Mouse (Mus musculus) frontal cortex, adult (tissue): Measurements from ENCODE around the gene Pdhb.

Source experiments
- ATAC-seq: cut with Nextera tagmentation; 2 replicates; pipeline ENCODE4 v1.9.2; 2017; ENCODE audit warnings: mild to moderate bottlenecking, moderate library complexity, mixed read lengths; ENCODE audit not compliant: low TSS enrichment

The Pdhb gene

DNA sequence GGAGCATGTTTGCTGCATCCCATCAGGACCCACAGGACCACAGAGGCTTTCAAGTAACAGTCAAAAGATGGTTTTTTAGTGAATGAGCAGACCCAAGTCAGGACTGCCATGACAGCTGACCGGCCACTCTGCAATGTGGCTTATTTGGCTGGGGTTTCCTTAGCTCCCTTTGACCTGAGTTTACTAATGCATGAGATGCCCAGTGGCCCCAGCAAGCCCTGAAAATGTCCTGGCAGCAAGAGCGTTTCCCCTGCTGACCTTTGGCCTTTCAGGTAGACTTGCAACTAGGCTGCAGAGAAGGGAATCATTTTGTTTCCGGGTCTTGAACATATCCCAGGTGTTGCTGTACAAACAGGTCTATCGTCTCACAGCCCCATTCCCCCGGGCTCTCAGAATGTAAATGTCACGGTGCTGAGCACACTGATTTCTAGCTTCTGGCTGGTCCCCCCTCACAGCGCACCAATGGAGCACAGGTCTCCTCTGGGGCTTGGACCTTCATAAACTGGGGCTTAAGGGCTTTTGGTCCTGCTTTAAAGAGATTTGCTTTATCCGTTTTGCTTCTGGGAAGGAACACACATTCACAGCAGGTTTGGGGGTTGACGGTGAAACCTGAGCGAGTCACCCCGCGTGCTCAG lies 18.6 kb upstream of the Pdhb start:
- peak; percentile 18; the same call in 1 of the 2 replicates for ATAC-seq

- ATAC-seq = no peak
These were observed 17.7 kb upstream of the Pdhb start for GRCm38 (mm10) chr14:8190556-8190955.

GRCm38 (mm10) chr14:8186278-8187045 lies 13.6 kb upstream of the Pdhb start:
- peak; percentile 96 for ATAC-seq

GRCm38 (mm10) chr14:8183330-8183729 lies 10.5 kb upstream of the Pdhb start:
- ATAC-seq = 0 out of 2 replicates have a peak, but pooled peaks have one; percentile 7

GRCm38 (mm10) chr14:8180371-8181035 lies 7.7 kb upstream of the Pdhb start:
- ATAC-seq = no peak

DNA sequence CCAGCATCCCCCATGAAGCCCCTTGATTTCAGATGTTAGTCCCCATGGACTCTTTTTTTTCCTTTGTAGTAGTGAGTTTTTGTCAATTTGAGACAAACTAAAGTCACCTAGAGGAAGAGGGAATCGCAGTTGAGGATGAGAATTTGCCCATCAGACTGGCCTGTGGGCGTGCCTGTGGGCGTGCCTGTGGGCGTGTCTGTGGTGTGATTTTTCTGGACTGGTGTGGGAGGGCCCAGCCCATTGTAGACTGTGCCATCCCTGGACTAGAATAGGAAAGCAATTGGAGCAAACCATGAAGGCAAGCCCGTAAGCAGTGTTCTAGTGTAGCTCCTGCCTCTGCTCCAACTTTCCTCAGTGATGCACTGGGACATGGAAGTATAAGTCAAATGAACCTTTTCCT lies 3.4 kb upstream of the Pdhb start:
- no peak for ATAC-seq

DNA sequence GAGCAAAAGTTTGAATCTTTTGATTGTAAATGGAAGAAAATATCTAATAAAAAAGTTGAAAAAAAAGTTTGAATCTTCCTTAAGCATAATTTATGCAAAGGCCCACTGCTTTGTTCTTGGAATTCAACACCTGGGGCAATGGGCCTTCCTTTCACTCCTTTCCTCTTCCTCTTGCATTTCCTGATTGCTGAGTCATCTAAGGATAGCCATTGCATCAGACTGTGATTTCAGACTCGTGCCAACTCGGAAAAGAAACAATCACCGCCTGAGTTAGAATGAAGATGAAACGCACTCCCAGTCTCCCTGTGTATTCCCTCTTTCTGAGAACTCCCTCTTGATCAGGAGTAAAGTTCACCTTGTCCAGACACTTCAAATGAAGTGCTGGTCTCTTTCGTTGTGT lies 1.8 kb upstream of the Pdhb start:
- no peak for ATAC-seq

DNA sequence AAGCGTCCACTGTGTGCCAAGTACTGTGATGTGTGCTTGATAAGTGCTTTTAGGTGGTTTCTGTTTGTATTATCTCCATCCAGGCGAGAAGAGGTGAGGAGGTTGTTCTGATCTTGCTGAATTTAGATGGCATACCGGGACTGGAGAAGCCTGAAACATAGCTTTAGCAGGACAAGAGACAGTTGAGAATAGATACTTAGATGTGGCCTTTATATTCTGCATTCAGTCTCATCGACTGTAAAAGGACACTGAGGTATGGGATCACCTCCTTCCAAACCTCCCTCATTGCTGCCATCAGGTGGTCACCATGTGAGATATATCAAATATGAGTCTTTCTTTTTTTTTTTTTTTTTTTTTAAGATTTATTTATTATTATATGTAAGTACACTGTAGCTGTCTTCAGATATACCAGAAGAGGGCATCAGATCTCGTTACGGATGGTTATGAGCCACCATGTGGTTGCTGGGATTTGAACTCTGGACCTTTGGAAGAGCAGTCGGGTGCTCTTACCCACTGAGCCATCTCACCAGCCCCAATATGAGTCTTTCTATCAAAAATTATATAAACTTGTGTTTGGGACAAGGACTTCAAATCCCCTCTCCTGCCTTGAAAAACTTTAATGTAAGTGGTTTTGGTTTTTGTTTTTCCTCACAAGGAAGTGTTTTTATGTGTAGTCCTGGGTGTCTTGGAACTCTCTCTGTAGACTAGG lies 871 bp upstream of the Pdhb start:
- peak; percentile 2 for ATAC-seq

DNA sequence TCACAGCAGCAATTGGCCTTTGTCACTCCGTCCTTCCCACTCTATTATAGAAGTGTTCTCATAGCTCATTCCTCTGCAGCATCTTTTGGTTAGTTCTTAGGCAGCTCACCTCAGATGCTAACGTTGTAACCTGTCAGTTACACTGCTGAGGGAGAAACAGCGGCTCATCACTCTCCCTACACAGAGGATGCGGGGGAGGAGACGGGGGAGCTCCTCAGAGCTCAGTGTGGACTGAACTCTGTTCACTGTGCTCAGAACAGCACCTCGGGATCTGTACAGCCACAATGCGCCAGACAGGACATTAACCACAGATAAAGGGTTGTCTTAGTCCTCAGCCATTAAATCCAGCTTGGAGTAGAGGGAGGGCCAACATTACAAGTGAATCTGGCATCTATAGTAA lies 8.4 kb downstream of the Pdhb start:
- peak; percentile 56; the same call in 1 of the 2 replicates for ATAC-seq

GRCm38 (mm10) chr14:8161777-8162176 lies 11.0 kb downstream of the Pdhb start:
- no peak for ATAC-seq

- ATAC-seq = no peak
These were observed 13.7 kb downstream of the Pdhb start for GRCm38 (mm10) chr14:8159141-8159540.

DNA sequence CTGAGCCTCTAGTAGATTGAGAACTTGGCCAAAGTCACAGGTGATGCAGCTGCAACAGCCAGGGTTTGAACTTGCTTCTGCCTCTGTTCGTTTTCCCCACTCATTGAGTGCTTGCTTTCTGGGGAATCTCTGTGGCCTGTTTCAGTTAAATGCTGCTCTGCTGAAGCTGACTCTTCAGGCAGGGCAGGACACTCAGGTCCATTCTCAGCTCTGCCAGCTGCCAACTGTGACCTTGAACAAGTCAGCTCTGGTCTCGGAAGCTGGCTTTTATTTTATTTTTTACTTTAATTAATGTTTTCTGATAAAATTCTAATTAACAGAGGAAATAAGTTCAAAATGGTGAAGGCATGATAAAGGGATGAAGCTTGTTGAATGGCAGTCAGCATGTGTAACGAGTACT lies 14.1 kb downstream of the Pdhb start:
- ATAC-seq = no peak

DNA sequence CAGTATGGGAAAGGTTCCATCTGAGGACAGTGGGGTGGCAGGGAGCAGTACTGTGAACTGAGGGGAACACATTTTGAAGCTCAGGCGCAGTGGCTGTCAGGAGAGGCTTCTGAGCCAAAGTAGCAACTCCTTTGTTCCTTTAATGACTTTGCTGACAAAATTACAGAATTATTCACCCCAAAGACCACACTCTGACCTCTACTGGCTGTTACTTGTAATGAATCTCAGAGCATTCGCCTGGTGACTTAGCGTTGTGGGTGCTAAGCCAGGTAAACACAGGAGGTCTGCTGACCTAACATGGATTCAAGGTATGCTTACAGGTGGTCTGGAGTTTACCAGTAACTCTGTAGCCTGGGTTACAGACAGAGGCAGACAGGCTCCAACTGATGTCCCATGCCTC lies 15.9 kb downstream of the Pdhb start:
- ATAC-seq = no peak

DNA sequence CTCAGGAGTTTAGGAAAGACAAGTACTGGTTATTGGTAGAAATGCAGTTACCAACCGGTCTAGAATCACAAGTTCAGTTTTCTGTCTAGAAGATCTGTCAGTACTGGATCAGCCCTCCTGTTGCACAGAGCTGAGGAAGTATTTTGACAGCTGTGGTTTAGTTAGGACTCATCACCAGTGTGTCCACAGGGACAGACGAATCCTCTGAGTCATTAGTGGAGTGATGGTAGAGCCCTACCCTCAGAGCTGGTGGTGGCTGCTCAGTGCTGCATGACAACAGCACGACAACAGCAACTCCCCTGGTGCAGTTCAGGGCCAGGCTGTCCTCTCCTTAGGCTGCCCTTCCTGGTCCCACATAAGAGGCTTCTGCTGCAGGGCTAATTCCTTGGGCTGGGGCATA lies 18.8 kb downstream of the Pdhb start:
- no peak for ATAC-seq

- peak; percentile 72 for ATAC-seq
These were observed 21.1 kb downstream of the Pdhb start for GRCm38 (mm10) chr14:8151757-8152156.

DNA sequence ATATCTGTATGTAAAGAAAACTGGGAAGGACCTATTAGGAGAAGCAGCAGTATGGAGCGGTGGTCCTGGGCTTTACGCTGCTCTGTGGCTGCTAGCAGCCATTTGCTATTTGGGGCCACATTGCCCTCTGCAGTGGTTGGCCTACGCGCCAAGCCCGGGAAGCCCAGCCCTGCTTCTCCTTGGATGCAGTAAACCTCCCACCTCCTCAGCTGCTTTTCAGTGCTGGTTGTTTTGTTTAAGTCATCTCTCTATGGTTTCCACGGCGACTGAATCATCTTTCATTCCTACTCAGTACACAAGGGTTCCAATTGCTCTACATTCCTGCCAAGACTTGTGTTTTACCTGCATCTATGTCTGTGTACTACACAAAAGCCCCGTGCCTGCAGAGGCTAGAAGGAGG lies 24.0 kb downstream of the Pdhb start:
- peak; percentile 73 for ATAC-seq

GRCm38 (mm10) chr14:8146611-8147223 lies 26.1 kb downstream of the Pdhb start:
- no peak for ATAC-seq

- no peak for ATAC-seq
These were observed 26.9 kb downstream of the Pdhb start for GRCm38 (mm10) chr14:8145594-8146558.

DNA sequence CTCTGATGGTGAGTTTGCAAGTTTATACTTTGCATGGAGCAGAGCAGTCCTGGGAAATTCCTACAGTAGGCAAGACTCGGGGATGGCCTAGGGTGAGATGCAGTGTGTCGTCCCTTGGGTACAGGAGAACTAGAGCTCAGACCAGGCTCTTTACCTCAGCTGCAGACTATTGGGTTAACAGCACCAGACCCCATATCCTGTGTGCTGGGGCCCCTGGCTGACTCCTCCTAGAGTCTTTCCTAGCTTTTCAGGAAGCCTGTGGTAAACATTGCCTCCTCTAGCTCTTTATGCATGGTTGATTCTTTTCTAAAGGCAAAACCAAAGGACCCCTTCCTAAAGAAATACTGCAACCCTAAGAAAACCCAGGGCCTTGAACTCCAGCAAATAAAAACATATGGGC lies 31.7 kb downstream of the Pdhb start:
- no peak for ATAC-seq
